Mouse (Mus musculus) thymus, adult 2 months (tissue): ENCODE measurements around the gene Nrg3. TPM values are rescaled to one million over a fixed set of nuclear protein-coding genes. Genes with fewer than 3 reads are reported as not detected.

Experiments used
- DNase-seq: peaks from one replicate; pipeline ENCODE4 v3.0.0; 2021
- H3K27ac ChIP-seq: fragments of 200-500 bp; 2 replicates; pipeline ENCODE4 v1.5.1; 2012; ENCODE audit warnings: low read length, control low read depth; ENCODE audit not compliant: control insufficient read depth, insufficient read depth
- H3K27me3 ChIP-seq: fragments of 200-500 bp; 2 replicates; pipeline ENCODE4 v1.6.1; 2012; ENCODE audit warnings: mild to moderate bottlenecking, low read length, moderate library complexity, mixed read lengths; ENCODE audit not compliant: control insufficient read depth, insufficient read depth
- H3K36me3 ChIP-seq: fragments of 200-500 bp; 2 replicates; pipeline ENCODE4 v1.6.1; 2012; ENCODE audit warnings: mild to moderate bottlenecking, low read length, moderate library complexity; ENCODE audit not compliant: control insufficient read depth, insufficient read depth
- H3K4me1 ChIP-seq: fragments of 200-500 bp; replicated peaks from 2 replicates; pipeline ENCODE4 v1.6.1; 2012; ENCODE audit warnings: low read length; ENCODE audit not compliant: control insufficient read depth, insufficient read depth
- H3K4me3 ChIP-seq: fragments of 200-500 bp; 2 replicates; pipeline ENCODE4 v1.5.1; 2012; ENCODE audit warnings: mild to moderate bottlenecking, low read length, control low read depth, moderate library complexity; ENCODE audit not compliant: control insufficient read depth, insufficient read depth
- CTCF ChIP-seq: fragments of 200-500 bp; IDR thresholded peaks from 2 replicates; pipeline ENCODE4 v1.5.1; 2012; ENCODE audit warnings: mild to moderate bottlenecking, control low read depth, low read length, moderate library complexity, borderline replicate concordance; ENCODE audit not compliant: control insufficient read depth, poor library complexity, insufficient read depth; ENCODE audit errors: extremely low read depth
- POLR2A ChIP-seq: fragments of 200-500 bp; IDR thresholded peaks from 2 replicates; pipeline ENCODE4 v1.6.1; 2012; ENCODE audit warnings: mild to moderate bottlenecking, low read length, control low read depth, moderate library complexity; ENCODE audit not compliant: control insufficient read depth, poor library complexity, insufficient read depth; ENCODE audit errors: extremely low read depth
- WGBS: fragments of 180-500 bp; shearing (Covaris S2); methylation state at CpG from one replicate; pipeline ENCODE4 v1.1.7; 2018; 5-methylcytosine and 5-hydroxymethylcytosine counted together
- polyA plus RNA-seq: library from polyadenylated mRNA; depleted of rRNA; stranded (reverse); fragments of >200 nt; gene quantifications from 2 replicates; pipeline ENCODE4 v1.2.3, GENCODE M21; 2012

Gene Nrg3
- polyA plus RNA-seq, 1 experiment = not detected

DNA sequence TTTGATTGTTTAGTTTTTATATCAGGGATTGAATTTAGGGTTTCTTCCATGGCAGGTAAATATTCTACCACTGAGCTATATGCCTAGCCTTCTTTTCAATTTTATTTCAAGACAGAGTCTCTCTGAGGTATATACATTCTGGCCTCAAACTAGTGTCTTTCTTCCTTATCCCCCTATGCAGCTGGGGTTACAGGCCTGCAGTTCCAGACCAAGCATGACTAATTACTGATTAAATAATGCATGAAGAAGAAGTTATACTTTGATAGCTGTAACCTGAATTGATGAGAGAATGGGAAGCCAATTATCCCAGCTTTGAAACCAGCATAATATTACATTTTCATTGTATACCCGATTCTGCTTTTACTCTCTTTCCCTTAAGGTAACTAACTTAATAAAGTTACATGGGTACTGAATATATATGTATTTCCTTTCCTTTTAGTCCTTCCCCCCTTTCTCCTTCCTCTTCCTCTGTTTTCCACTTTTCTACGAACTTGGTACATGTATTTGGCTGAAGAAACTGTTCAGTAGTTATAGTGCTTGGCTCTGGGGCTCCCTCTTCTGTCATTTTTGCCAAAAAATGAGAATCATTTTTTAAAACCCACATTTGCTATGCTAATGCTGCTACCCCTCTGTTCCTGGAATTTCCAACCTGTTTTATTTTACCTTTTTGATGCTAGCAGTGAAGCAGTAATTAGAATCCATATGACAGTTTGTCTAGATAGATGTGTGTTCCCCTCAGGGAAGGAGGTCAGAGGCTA, 843.8 kb downstream of the Nrg3 start:
- 70% methylated on average over 2 of the region's 2 CpGs for WGBS
- TF ChIP-seq POLR2A (no peak), CTCF (no peak)
- Histone ChIP-seq H3K36me3 (no peaks in the 10 kb centered on the region), H3K4me3 (no peak overlapping the region), H3K4me1 (no peaks in the 10 kb centered on the region), H3K27ac (no peak overlapping the region), H3K27me3 (no peaks in the 10 kb centered on the region)
- no peak for DNase-seq

DNA sequence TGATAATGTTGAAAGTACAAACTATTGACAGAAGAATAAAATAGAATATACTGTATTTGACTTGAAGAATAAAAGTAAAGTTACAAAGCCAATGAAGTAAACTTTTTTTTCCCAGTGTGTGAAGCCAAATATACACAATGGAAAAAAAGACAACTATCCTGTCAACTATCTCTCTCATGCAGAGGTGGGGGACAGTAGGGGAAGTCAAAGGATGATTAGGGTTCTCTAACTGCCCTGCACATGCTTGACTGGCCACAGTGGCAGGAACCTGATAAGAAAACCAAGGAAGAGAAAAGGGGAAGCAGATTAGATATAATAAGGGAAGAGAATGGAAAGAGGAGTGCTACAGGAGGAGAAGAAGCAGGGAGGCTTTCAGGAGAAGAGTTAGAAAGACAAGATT, 855.9 kb downstream of the Nrg3 start:
- H3K27me3 ChIP-seq = no peaks in the 10 kb centered on the region
- TF ChIP-seq CTCF (no peak), POLR2A (no peak)
- no peaks in the 10 kb centered on the region for H3K36me3 ChIP-seq
- no peak overlapping the region for H3K4me3 ChIP-seq
- DNase-seq = no peak
- no peaks in the 10 kb centered on the region for H3K4me1 ChIP-seq
- no peak overlapping the region for H3K27ac ChIP-seq

DNA sequence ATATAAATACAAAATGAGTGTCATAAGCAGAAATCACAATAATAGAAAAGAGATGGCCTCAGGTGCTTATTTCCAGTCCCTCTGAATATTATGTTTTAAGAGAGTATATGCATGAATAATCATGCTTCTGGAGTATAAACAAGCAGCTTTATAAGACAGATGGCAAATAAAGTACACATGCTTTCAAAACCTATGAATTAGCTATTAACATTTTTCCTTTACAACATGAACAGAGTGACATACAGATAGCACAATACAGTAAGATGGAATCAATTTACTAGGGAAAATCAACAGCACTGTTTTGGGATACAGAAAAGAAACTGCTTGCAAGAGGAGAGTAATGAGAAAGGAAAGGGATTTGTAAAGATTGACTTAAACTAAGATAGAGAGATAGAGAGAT, 875.2 kb downstream of the Nrg3 start:
- Histone ChIP-seq H3K27ac (no peak overlapping the region), H3K4me1 (no peaks in the 10 kb centered on the region), H3K27me3 (no peaks in the 10 kb centered on the region), H3K4me3 (no peak overlapping the region), H3K36me3 (no peaks in the 10 kb centered on the region)
- DNase-seq = no peak
- TF ChIP-seq POLR2A (no peak), CTCF (no peak)

DNA sequence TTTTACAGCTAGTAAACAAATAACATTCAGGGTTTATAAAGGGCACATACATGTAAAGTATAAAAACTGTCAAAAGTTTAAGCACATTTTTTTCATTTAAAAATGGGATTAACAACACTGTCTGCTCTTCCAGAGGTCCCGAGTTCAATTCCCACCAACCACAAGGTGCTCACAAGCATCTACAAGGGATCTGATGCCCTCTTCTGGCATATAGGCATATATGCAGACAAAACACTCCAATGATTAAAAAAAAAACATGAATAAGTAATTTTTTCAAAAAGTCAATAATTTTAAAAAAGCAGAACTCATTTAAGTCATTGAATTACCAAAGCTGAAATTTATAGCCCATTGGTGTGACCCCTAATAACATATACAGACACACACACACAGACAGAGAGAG, 878.6 kb downstream of the Nrg3 start:
- TF ChIP-seq POLR2A (no peak), CTCF (no peak)
- WGBS = 81% methylated on average over 1 of the region's 1 CpGs
- Histone ChIP-seq H3K36me3 (no peaks in the 10 kb centered on the region), H3K4me1 (no peaks in the 10 kb centered on the region), H3K27ac (no peak overlapping the region), H3K4me3 (no peak overlapping the region), H3K27me3 (no peaks in the 10 kb centered on the region)
- no peak for DNase-seq

DNA sequence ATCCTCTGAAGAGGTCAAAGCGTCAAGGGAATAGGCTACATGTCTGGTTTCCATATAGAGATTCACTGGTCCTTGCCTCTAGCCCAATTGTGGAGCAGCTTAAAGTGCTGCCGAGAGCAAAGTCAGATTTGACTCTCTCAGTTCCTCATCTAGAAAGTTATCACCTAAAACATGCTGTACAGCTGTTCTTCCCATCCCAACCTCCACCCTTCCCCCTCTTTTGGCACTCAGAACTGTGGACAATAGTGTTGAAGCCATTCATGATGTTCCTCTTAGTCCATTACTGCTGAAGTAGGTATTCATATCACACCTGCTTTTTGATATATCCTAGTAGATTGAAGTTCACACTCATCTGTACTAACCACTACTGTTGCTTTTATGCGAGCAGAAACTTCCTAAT, 896.1 kb downstream of the Nrg3 start:
- 81% methylated on average over 3 of the region's 3 CpGs for WGBS

DNA sequence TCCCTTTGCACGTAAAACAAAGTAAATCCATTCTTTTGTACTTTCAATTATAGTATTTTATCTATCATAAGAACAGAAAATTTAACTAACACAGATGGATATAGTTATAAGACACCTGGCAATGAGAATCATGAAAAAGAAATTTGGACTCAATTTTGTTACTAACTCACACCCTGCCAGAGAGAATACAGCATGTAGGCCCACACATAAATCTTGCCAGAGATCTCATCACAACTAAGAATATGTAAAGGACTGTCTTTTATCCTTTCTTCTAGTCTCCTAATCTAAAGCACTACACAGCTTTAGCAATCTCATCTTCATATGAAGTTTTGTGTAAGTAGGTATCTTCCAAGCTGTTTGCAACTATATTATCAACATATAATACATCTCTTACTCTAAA, 904.7 kb downstream of the Nrg3 start:
- no peak overlapping the region for H3K4me3 ChIP-seq
- WGBS = 89% methylated on average over 1 of the region's 1 CpGs
- no peaks in the 10 kb centered on the region for H3K27me3 ChIP-seq
- H3K27ac ChIP-seq = no peak overlapping the region
- H3K36me3 ChIP-seq = no peaks in the 10 kb centered on the region
- no peak for DNase-seq
- no peaks in the 10 kb centered on the region for H3K4me1 ChIP-seq
- no peak for TF ChIP-seq CTCF
- TF ChIP-seq POLR2A = no peak

More for the DNA sequence above, 896.1 kb downstream of the Nrg3 start:
- Histone ChIP-seq H3K36me3 (no peaks in the 10 kb centered on the region), H3K4me3 (no peak overlapping the region), H3K4me1 (no peaks in the 10 kb centered on the region), H3K27me3 (no peaks in the 10 kb centered on the region), H3K27ac (no peak overlapping the region)
- DNase-seq = no peak
- TF ChIP-seq POLR2A (no peak), CTCF (no peak)

DNA sequence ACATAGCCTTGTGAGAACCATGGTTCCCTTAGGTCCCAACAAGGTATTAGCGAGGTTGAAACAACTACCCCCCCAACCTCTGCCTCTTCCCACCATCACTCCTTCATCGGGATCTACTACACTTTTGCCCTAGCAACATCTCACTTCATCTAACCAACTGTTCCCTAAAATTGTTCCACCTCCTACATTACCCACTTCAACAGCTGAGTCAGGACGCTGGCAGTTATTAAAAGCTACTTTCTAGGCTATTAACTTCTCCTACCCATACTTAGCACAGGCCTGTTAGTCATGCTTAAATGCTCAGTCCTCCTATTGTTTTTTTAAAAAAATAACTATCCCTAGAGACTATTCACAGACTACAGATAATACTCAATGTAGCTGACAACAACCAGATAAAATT, 906.7 kb downstream of the Nrg3 start:
- no peak overlapping the region for H3K27ac ChIP-seq
- 95% methylated on average over 3 of the region's 3 CpGs for WGBS
- no peak for TF ChIP-seq POLR2A
- no peak for TF ChIP-seq CTCF
- DNase-seq = no peak
- no peaks in the 10 kb centered on the region for H3K27me3 ChIP-seq
- no peak overlapping the region for H3K4me3 ChIP-seq
- no peaks in the 10 kb centered on the region for H3K36me3 ChIP-seq
- no peaks in the 10 kb centered on the region for H3K4me1 ChIP-seq
